Mouse (Mus musculus) thymus, adult 2 months (tissue): Measurements from ENCODE around the gene Syne4.
A peak's percentile ranks its signal among the peaks of the same experiment; 100 is the strongest.

Source experiments
- CTCF ChIP-seq: fragments of 200-500 bp; IDR thresholded peaks from 2 replicates; pipeline ENCODE4 v1.5.1; 2012; ENCODE audit warnings: mild to moderate bottlenecking, control low read depth, low read length, moderate library complexity, borderline replicate concordance; ENCODE audit not compliant: control insufficient read depth, poor library complexity, insufficient read depth; ENCODE audit errors: extremely low read depth
- POLR2A ChIP-seq: fragments of 200-500 bp; IDR thresholded peaks from 2 replicates; pipeline ENCODE4 v1.6.1; 2012; ENCODE audit warnings: mild to moderate bottlenecking, low read length, control low read depth, moderate library complexity; ENCODE audit not compliant: control insufficient read depth, poor library complexity, insufficient read depth; ENCODE audit errors: extremely low read depth

DNA sequence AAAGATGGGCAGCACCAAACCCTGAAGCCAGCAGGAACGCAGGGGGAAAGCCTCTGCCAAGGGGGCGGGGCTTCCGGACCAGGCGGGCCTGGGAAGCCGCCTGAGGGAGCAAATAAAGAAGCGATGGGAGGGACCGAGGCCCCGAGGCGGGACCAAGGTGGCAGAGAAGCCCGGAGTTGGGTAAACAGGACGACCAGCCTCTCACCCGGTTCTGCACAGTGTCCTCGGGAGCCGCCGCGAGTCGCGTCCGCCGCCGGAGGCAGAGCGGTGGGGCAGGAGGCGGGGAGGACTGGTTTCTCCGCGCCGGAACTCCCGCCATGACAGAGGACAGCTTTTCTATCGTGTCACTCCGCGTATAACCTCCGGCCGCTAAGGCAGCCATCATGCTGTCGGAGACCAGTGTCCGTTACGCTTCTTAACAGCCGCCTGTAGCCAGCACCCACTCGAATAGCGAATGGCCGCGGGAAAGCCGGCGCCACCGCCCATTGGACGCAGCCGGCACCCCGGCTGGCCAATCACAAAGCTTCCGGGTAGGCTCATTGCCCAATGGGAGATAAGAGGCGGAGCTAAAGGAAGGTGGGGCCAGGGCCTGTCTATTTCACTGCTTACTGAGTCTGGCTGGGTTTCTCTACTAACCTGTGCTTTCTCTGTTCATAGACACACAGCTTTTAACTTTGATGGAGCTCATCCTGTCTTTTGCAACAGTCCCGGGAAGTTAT, 34.5 kb upstream of the Syne4 start, which contains the start of the genes Thap8 and Wdr62:
- TF ChIP-seq POLR2A (0 out of 2 replicates have a peak, but pooled peaks have one; percentile 35), CTCF (no peak)
